Mouse (Mus musculus): ENCODE results near the gene Fut1. TPM values are rescaled to one million over a fixed set of nuclear protein-coding genes. Genes with fewer than 3 reads are reported as not detected.

Fut1 gene
- polyA plus RNA-seq, 1 experiment, result 0.21 TPM

- H3K27me3 ChIP-seq (ENCODE audit: control insufficient read depth, insufficient read depth, low read length), result no peaks in the 10 kb centered on the region
- H3K36me3 ChIP-seq (ENCODE audit: control insufficient read depth, insufficient read depth, low read length), result no peaks in the 10 kb centered on the region
- no peak overlapping the region for H3K4me3 ChIP-seq (ENCODE audit: control insufficient read depth, low read depth, low read length)
- H3K27ac ChIP-seq (ENCODE audit: control insufficient read depth, insufficient read depth, low read depth, low read length), result no peak overlapping the region
- TF ChIP-seq POLR2A (IDR thresholded peaks at IDR 0.05; ENCODE audit: control insufficient read depth, low read depth, low read length), result no peak
- TF ChIP-seq CTCF (IDR thresholded peaks at IDR 0.05; ENCODE audit: control insufficient read depth, insufficient read depth, insufficient replicate concordance, low read depth, low read length), result no peak
- H3K4me1 ChIP-seq (ENCODE audit: control insufficient read depth, insufficient read depth, low read length), result no peaks in the 10 kb centered on the region
Measured at GRCm38 (mm10) chr7:45605704-45606289, 11.3 kb upstream of the Fut1 start.

- no peaks in the 10 kb centered on the region for H3K4me1 ChIP-seq (ENCODE audit: control insufficient read depth, insufficient read depth, low read length)
- no peak overlapping the region for H3K4me3 ChIP-seq (ENCODE audit: control insufficient read depth, low read depth, low read length)
- no peak overlapping the region for H3K27ac ChIP-seq (ENCODE audit: control insufficient read depth, insufficient read depth, low read depth, low read length)
- no peaks in the 10 kb centered on the region for H3K27me3 ChIP-seq (ENCODE audit: control insufficient read depth, insufficient read depth, low read length)
- TF ChIP-seq CTCF (IDR thresholded peaks at IDR 0.05; ENCODE audit: control insufficient read depth, insufficient read depth, insufficient replicate concordance, low read depth, low read length), result no peak
- no peak for TF ChIP-seq POLR2A (IDR thresholded peaks at IDR 0.05; ENCODE audit: control insufficient read depth, low read depth, low read length)
- H3K36me3 ChIP-seq (ENCODE audit: control insufficient read depth, insufficient read depth, low read length), result no peaks in the 10 kb centered on the region
Measured at GRCm38 (mm10) chr7:45609511-45609910, 7.6 kb upstream of the Fut1 start.

- H3K36me3 ChIP-seq (ENCODE audit: control insufficient read depth, insufficient read depth, low read length), result no peaks in the 10 kb centered on the region
- no peak overlapping the region for H3K27ac ChIP-seq (ENCODE audit: control insufficient read depth, insufficient read depth, low read depth, low read length)
- no peak overlapping the region for H3K4me3 ChIP-seq (ENCODE audit: control insufficient read depth, low read depth, low read length)
- no peak for TF ChIP-seq CTCF (IDR thresholded peaks at IDR 0.05; ENCODE audit: control insufficient read depth, insufficient read depth, insufficient replicate concordance, low read depth, low read length)
- no peak for TF ChIP-seq POLR2A (IDR thresholded peaks at IDR 0.05; ENCODE audit: control insufficient read depth, low read depth, low read length)
- H3K27me3 ChIP-seq (ENCODE audit: control insufficient read depth, insufficient read depth, low read length), result no peaks in the 10 kb centered on the region
- peaks cover 6% of the 10 kb centered on the region for H3K4me1 ChIP-seq (ENCODE audit: control insufficient read depth, insufficient read depth, low read length)
Measured at GRCm38 (mm10) chr7:45616277-45616676, 812 bp upstream of the Fut1 start.

- peaks cover 6% of the 10 kb centered on the region for H3K4me1 ChIP-seq (ENCODE audit: control insufficient read depth, insufficient read depth, low read length)
- TF ChIP-seq POLR2A (IDR thresholded peaks at IDR 0.05; ENCODE audit: control insufficient read depth, low read depth, low read length) (no peak), CTCF (IDR thresholded peaks at IDR 0.05; ENCODE audit: control insufficient read depth, insufficient read depth, insufficient replicate concordance, low read depth, low read length) (no peak)
- no peak overlapping the region for H3K27ac ChIP-seq (ENCODE audit: control insufficient read depth, insufficient read depth, low read depth, low read length)
- peak overlapping the region; percentile 14; the same call in 1 of the 2 replicates for H3K4me3 ChIP-seq (ENCODE audit: control insufficient read depth, low read depth, low read length)
- H3K27me3 ChIP-seq (ENCODE audit: control insufficient read depth, insufficient read depth, low read length), result no peaks in the 10 kb centered on the region
- H3K36me3 ChIP-seq (ENCODE audit: control insufficient read depth, insufficient read depth, low read length), result no peaks in the 10 kb centered on the region
Measured at GRCm38 (mm10) chr7:45618316-45618715, 1.2 kb downstream of the Fut1 start.

GRCm38 (mm10) chr7:45619592-45619991 lies 2.5 kb downstream of the Fut1 start:
- Histone ChIP-seq H3K27ac (ENCODE audit: control insufficient read depth, insufficient read depth, low read depth, low read length) (no peak overlapping the region), H3K4me3 (ENCODE audit: control insufficient read depth, low read depth, low read length) (peak overlapping the region; percentile 3; the same call in 1 of the 2 replicates), H3K36me3 (ENCODE audit: control insufficient read depth, insufficient read depth, low read length) (no peaks in the 10 kb centered on the region), H3K27me3 (ENCODE audit: control insufficient read depth, insufficient read depth, low read length) (no peaks in the 10 kb centered on the region), H3K4me1 (ENCODE audit: control insufficient read depth, insufficient read depth, low read length) (peaks cover 6% of the 10 kb centered on the region)
- TF ChIP-seq POLR2A (IDR thresholded peaks at IDR 0.05; ENCODE audit: control insufficient read depth, low read depth, low read length), result no peak
- TF ChIP-seq CTCF (IDR thresholded peaks at IDR 0.05; ENCODE audit: control insufficient read depth, insufficient read depth, insufficient replicate concordance, low read depth, low read length), result no peak

- TF ChIP-seq POLR2A (IDR thresholded peaks at IDR 0.05; ENCODE audit: control insufficient read depth, low read depth, low read length) (peak; percentile 63; the same call in 1 of the 2 replicates), CTCF (IDR thresholded peaks at IDR 0.05; ENCODE audit: control insufficient read depth, insufficient read depth, insufficient replicate concordance, low read depth, low read length) (no peak)
- Histone ChIP-seq H3K4me1 (ENCODE audit: control insufficient read depth, insufficient read depth, low read length) (no peaks in the 10 kb centered on the region; the same call in none of the 2 replicates), H3K4me3 (ENCODE audit: control insufficient read depth, low read depth, low read length) (peak within 1 kb of the TSS; percentile 74), H3K27me3 (ENCODE audit: control insufficient read depth, insufficient read depth, low read length) (no peaks in the 10 kb centered on the region), H3K36me3 (ENCODE audit: control insufficient read depth, insufficient read depth, low read length) (no peaks in the 10 kb centered on the region), H3K27ac (ENCODE audit: control insufficient read depth, insufficient read depth, low read depth, low read length) (no peak within 1 kb of the TSS)
Measured at GRCm38 (mm10) chr7:45621443-45621842, 4.4 kb downstream of the Fut1 start, which contains the start of gene Izumo1. Izumo1 (plus strand) TSS chr7:45621811.

GRCm38 (mm10) chr7:45623507-45623906 lies 6.4 kb downstream of the Fut1 start:
- peak overlapping the region; percentile 74 for H3K4me3 ChIP-seq (ENCODE audit: control insufficient read depth, low read depth, low read length)
- H3K4me1 ChIP-seq (ENCODE audit: control insufficient read depth, insufficient read depth, low read length), result peaks cover 14% of the 10 kb centered on the region
- no peak for TF ChIP-seq POLR2A (IDR thresholded peaks at IDR 0.05; ENCODE audit: control insufficient read depth, low read depth, low read length)
- no peak for TF ChIP-seq CTCF (IDR thresholded peaks at IDR 0.05; ENCODE audit: control insufficient read depth, insufficient read depth, insufficient replicate concordance, low read depth, low read length)
- H3K27ac ChIP-seq (ENCODE audit: control insufficient read depth, insufficient read depth, low read depth, low read length), result no peak overlapping the region
- no peaks in the 10 kb centered on the region for H3K36me3 ChIP-seq (ENCODE audit: control insufficient read depth, insufficient read depth, low read length)
- H3K27me3 ChIP-seq (ENCODE audit: control insufficient read depth, insufficient read depth, low read length), result no peaks in the 10 kb centered on the region

Data from testis, adult 2 months (tissue).